In the genomic region with DNA sequence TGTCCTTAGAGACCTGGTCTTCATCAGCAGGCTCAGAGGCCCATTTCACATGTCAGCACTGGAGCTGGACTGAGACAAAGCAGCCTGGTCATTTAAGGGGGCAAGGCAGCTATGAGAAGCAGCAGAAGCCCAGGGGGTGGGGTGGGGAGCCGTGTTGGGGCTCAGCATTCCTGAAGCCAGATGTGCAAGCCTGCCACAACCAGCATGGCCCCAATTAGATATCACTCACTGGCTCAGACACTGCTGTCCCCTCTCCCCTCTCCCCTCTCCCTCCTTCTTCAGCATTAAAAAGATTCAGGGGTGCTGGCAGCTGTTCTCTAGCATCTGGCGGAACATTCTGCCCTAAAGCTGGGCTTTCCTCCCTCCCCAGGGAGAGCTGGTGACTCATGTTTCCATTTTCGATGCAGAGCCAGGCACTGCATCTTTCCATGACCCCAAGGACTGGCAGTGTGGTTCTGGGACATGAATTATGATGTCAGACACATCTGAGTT, we compare ENCODE assay signal across 8 mouse cellular contexts. TPM values are rescaled to one million over a fixed set of nuclear protein-coding genes. Genes with fewer than 3 reads are reported as not detected.
A peak's percentile ranks its signal among the peaks of the same experiment; 100 is the strongest.
DNase-seq lines count a peak whose midpoint lies in the region; ATAC-seq and TF ChIP-seq lines count a peak whose summit lies in the region.

No protein-coding gene starts in this region.

- no peak overlapping the region for H3K4me2 ChIP-seq in kidney, postnatal 0 days (ENCODE audit: low read length)
- no peak overlapping the region for H3K4me2 ChIP-seq in embryonic facial prominence, embryonic 12.5 days (replicated peaks)
- peak overlapping the region; percentile 69 for H3K4me2 ChIP-seq in myocyte (ENCODE audit: low read depth)

- H3K27me3 ChIP-seq in kidney, postnatal 0 days (ENCODE audit: insufficient read depth, low read length) = no peaks in the 10 kb centered on the region
- no peaks in the 10 kb centered on the region for H3K27me3 ChIP-seq in embryonic facial prominence, embryonic 12.5 days
- H3K27me3 ChIP-seq in myocyte (ENCODE audit: control insufficient read depth, insufficient read depth, insufficient read length) = no peaks in the 10 kb centered on the region
- no peaks in the 10 kb centered on the region for H3K27me3 ChIP-seq in thymus, adult 2 months (ENCODE audit: control insufficient read depth, insufficient read depth, low read length)

- H3K9me3 ChIP-seq in kidney, postnatal 0 days (replicated peaks; ENCODE audit: low read length) = no peaks in the 10 kb centered on the region
- H3K9me3 ChIP-seq in embryonic facial prominence, embryonic 12.5 days = no peaks in the 10 kb centered on the region

- 38% methylated on average over 3 of the region's 3 CpGs for WGBS in kidney, postnatal 0 days
- 12% methylated on average over 3 of the region's 3 CpGs for WGBS in embryonic facial prominence, embryonic 12.5 days
- 86% methylated on average over 3 of the region's 3 CpGs for WGBS in thymus, adult 2 months

- H3K9ac ChIP-seq in kidney, postnatal 0 days (ENCODE audit: low read depth, low read length) = no peak overlapping the region
- no peak overlapping the region for H3K9ac ChIP-seq in embryonic facial prominence, embryonic 12.5 days

- no peak for TF ChIP-seq CTCF in kidney, postnatal 0 days (IDR thresholded peaks at IDR 0.05; ENCODE audit: low read depth)
- TF ChIP-seq CTCF in thymus, adult 2 months (IDR thresholded peaks at IDR 0.05; ENCODE audit: borderline replicate concordance, control insufficient read depth, extremely low read depth, insufficient read depth, low read length, poor library complexity) = no peak

- no peak for ATAC-seq in kidney, postnatal 0 days (replicated peaks; ENCODE audit: low FRiP score, low read depth)
- no peak for ATAC-seq in embryonic facial prominence, embryonic 12.5 days (ENCODE audit: insufficient number of reproducible peaks, insufficient read depth, low FRiP score, low TSS enrichment)

- no peak overlapping the region for H3K4me3 ChIP-seq in kidney, postnatal 0 days (replicated peaks; ENCODE audit: low read depth, low read length)
- no peak overlapping the region for H3K4me3 ChIP-seq in embryonic facial prominence, embryonic 12.5 days
- no peak overlapping the region for H3K4me3 ChIP-seq in myocyte
- no peak overlapping the region for H3K4me3 ChIP-seq in thymus, adult 2 months (ENCODE audit: control insufficient read depth, insufficient read depth, low read length)

- no peak overlapping the region for H3ac ChIP-seq in myocyte (ENCODE audit: control insufficient read depth, insufficient read length)

- no peak overlapping the region for H3K27ac ChIP-seq in kidney, postnatal 0 days
- peak overlapping the region; percentile 8; the same call in 1 of the 2 replicates for H3K27ac ChIP-seq in embryonic facial prominence, embryonic 12.5 days
- H3K27ac ChIP-seq in thymus, adult 2 months (ENCODE audit: control insufficient read depth, insufficient read depth, low read length) = no peak overlapping the region

- peaks cover 12% of the 10 kb centered on the region; the same call in 1 of the 2 replicates for H3K4me1 ChIP-seq in kidney, postnatal 0 days (replicated peaks; ENCODE audit: insufficient read depth, low read length)
- peaks cover 17% of the 10 kb centered on the region; the same call in 1 of the 2 replicates for H3K4me1 ChIP-seq in embryonic facial prominence, embryonic 12.5 days
- H3K4me1 ChIP-seq in thymus, adult 2 months (replicated peaks; ENCODE audit: control insufficient read depth, insufficient read depth, low read length) = peaks cover 16% of the 10 kb centered on the region

- intact Hi-C loops in heart, postnatal 10 days (cut with DNase I) = no loop called here
- intact Hi-C loops in left cerebral cortex, postnatal 4 days (cut with DNase I) = no loop called here

- TF ChIP-seq POLR2A in myocyte (IDR thresholded peaks at IDR 0.05; ENCODE audit: insufficient read length, low read depth) = no peak
- no peak for TF ChIP-seq POLR2A in thymus, adult 2 months (IDR thresholded peaks at IDR 0.05; ENCODE audit: control insufficient read depth, extremely low read depth, insufficient read depth, low read length, poor library complexity)

- H3K36me3 ChIP-seq in kidney, postnatal 0 days (ENCODE audit: insufficient read depth, low read length) = no peaks in the 10 kb centered on the region
- H3K36me3 ChIP-seq in embryonic facial prominence, embryonic 12.5 days = no peaks in the 10 kb centered on the region
- H3K36me3 ChIP-seq in myocyte (ENCODE audit: control insufficient read depth, insufficient read depth) = no peaks in the 10 kb centered on the region
- no peaks in the 10 kb centered on the region for H3K36me3 ChIP-seq in thymus, adult 2 months (ENCODE audit: control insufficient read depth, insufficient read depth, low read length)

- H3K79me2 ChIP-seq in myocyte (ENCODE audit: control insufficient read depth, insufficient read depth) = no peaks in the 10 kb centered on the region

- DNase-seq in kidney, postnatal 0 days (ENCODE audit: low spot score) = peak; percentile 36
- no peak for DNase-seq in kidney, adult 11 months
- peak; percentile 85 to 90 for DNase-seq in heart, postnatal 10 days
- DNase-seq in thymus, adult 2 months = no peak
- no peak for DNase-seq in right cerebral cortex, adult 18-20 months
- no peak for DNase-seq in left cerebral cortex, postnatal 4 days

TF ChIP-seq in myocyte, 11 proteins besides CTCF, POLR2A, EP300 and RAD21:
- TF ChIP-seq SRF (IDR thresholded peaks at IDR 0.05; ENCODE audit: control insufficient read depth, insufficient read length, low read depth) (no peak), CEBPB (IDR thresholded peaks at IDR 0.05; ENCODE audit: insufficient read depth, poor library complexity, severe bottlenecking) (no peak), USF1 (IDR thresholded peaks at IDR 0.05; ENCODE audit: low read depth) (no peak), REST (IDR thresholded peaks at IDR 0.05; ENCODE audit: insufficient read depth, insufficient read length) (no peak), E2F4 (IDR thresholded peaks at IDR 0.05; ENCODE audit: insufficient read depth) (no peak), MYOG (IDR thresholded peaks at IDR 0.05; ENCODE audit: control insufficient read depth in 1 of 3, insufficient read depth in 1 of 3, insufficient read length in 2 of 3, low read depth in 2 of 3) (peak in 1 of 3 experiments; percentile 39), MYOD1 (IDR thresholded peaks at IDR 0.05; ENCODE audit: control insufficient read depth in 1 of 3, insufficient read length in 2 of 3, low read depth in 2 of 3) (peak in 2 of 3 experiments; percentile 73 to 77), TCF12 (IDR thresholded peaks at IDR 0.05; ENCODE audit: insufficient read depth, poor library complexity, severe bottlenecking) (peak; percentile 50), POLR2AphosphoS2 (IDR thresholded peaks at IDR 0.05; ENCODE audit: insufficient read length, low read depth) (no peak), TCF3 (IDR thresholded peaks at IDR 0.05; ENCODE audit: insufficient read length, low read depth) (peak; percentile 28), MAX (IDR thresholded peaks at IDR 0.05; ENCODE audit: low read depth) (no peak)

RNA-seq across cellular contexts. Expression of a gene that starts 30.7 kb away (rescaled TPM):
- 103 and 107 TPM in 2 replicates for polyA plus RNA-seq in kidney, postnatal 0 days (2015; fragmentation: Nextera tagmentation; extraction: Ambion mirVana)
- 102 and 103 TPM in 2 replicates for polyA plus RNA-seq in embryonic facial prominence, embryonic 12.5 days (2016; fragmentation: Nextera tagmentation; extraction: Ambion mirVana)
- total RNA-seq in heart, postnatal 10 days (2021) = 10 to 100 TPM; 84.4 to 87.8 TPM
- 102 TPM for polyA plus RNA-seq in myocyte (2012; fragmentation: generic; extraction: Trizol)
- 80.2 and 86.3 TPM in 2 replicates for polyA plus RNA-seq in thymus, adult 2 months (2012; rRNA removed)
- 100 to 1,000 TPM; 180 to 193 TPM for total RNA-seq in left cerebral cortex, postnatal 4 days (2021)

RNA-seq across cellular contexts. Expression of a gene that starts 31.3 kb away (rescaled TPM):
- 28.3 and 31.5 TPM in 2 replicates for polyA plus RNA-seq in kidney, postnatal 0 days (2015; fragmentation: Nextera tagmentation; extraction: Ambion mirVana)
- polyA plus RNA-seq in embryonic facial prominence, embryonic 12.5 days (2016; fragmentation: Nextera tagmentation; extraction: Ambion mirVana) = 19.4 and 20.6 TPM in 2 replicates
- 100 to 1,000 TPM in 1 of 2 experiments, 10 to 100 TPM in 1; 60.1 to 100 TPM for total RNA-seq in heart, postnatal 10 days (2021)
- polyA plus RNA-seq in myocyte (2012; fragmentation: generic; extraction: Trizol) = 11.6 TPM
- 53.8 and 59.3 TPM in 2 replicates for polyA plus RNA-seq in thymus, adult 2 months (2012; rRNA removed)
- total RNA-seq in left cerebral cortex, postnatal 4 days (2021) = 10 to 100 TPM; 17.2 to 18.9 TPM

Comparison
In these comparisons a context has a peak if more than half of its experiments do, and no peak if none do; other contexts are left out.
1. DNase-seq: peak in kidney, postnatal 0 days (single experiment) and heart, postnatal 10 days (2 of 2); none in kidney, adult 11 months (single experiment), thymus, adult 2 months (single experiment), right cerebral cortex, adult 18-20 months (single experiment) and left cerebral cortex, postnatal 4 days (single experiment).